In the genomic region with DNA sequence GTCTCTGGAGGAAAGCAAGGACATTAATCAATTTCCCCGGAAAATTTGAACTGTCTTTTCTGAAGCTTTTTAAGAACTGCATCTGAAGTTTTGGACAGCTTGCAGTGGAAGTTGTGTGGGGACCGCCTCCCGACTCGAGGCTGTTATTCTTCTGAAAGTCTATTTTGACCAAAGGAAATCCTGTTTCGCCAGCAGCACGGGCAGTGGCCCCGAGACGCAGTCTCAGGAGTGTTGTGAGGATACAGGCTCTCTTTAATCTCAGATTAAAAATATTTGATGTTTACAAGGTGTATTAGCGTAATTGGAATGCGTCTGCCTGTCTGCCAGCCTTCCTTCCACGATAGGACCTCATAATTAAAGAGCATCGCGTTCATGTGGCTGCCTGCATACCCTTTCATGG, we compare ENCODE assay signal across 8 mouse cellular contexts.
DNase-seq lines count a peak whose midpoint lies in the region; ATAC-seq and TF ChIP-seq lines count a peak whose summit lies in the region.

No protein-coding gene starts in this region.

- intact Hi-C loops in left cerebral cortex, postnatal 36 days (cut with DNase I) = no loop called here

- H3K79me2 ChIP-seq in macrophage (ENCODE audit: inconsistent target) = no peaks in the 10 kb centered on the region

- peak; percentile 47; the same call in 1 of the 2 replicates for ATAC-seq in granulocyte monocyte progenitor cell, adult 5-6 weeks (replicated peaks; ENCODE audit: poor library complexity, severe bottlenecking)

- H3K4me3 ChIP-seq in layer of hippocampus, adult 2 months = peak overlapping the region; percentile 8; the same call in 1 of the 2 replicates
- H3K4me3 ChIP-seq in macrophage (ENCODE audit: inconsistent target) = no peak overlapping the region; the same call in 1 of the 2 replicates

- no peak for DNase-seq in layer of hippocampus, adult 2 months (ENCODE audit: low spot score in 2 of 2)
- DNase-seq in layer of hippocampus, postnatal 36 days = no peak
- DNase-seq in kidney, postnatal 36 days = peak; percentile 42 to 55
- no peak for DNase-seq in Muller cell, postnatal 12 days (ENCODE audit: inconsistent ontology term)
- DNase-seq in urinary bladder, postnatal 4 days (ENCODE audit: low spot score in 2 of 2) = no peak
- no peak for DNase-seq in left cerebral cortex, postnatal 36 days (ENCODE audit: low spot score in 2 of 2)

- peak overlapping the region; percentile 75 for H3K27ac ChIP-seq in layer of hippocampus, adult 2 months
- H3K27ac ChIP-seq in macrophage = peak overlapping the region; percentile 95

- no peak for TF ChIP-seq CTCF in layer of hippocampus, adult 2 months (conservative IDR thresholded peaks at IDR 0.05)

- WGBS in macrophage (ENCODE audit: missing documents) = 2% methylated on average over 13 of the region's 13 CpGs

- H3K36me3 ChIP-seq in macrophage (ENCODE audit: inconsistent target) = no peaks in the 10 kb centered on the region

Comparison
In these comparisons a context has a peak if more than half of its experiments do, and no peak if none do; other contexts are left out.
1. DNase-seq: peak in kidney, postnatal 36 days (2 of 2); none in layer of hippocampus, adult 2 months (0 of 2), layer of hippocampus, postnatal 36 days (0 of 2), Muller cell, postnatal 12 days (single experiment), urinary bladder, postnatal 4 days (0 of 2) and left cerebral cortex, postnatal 36 days (0 of 2).